11 mouse cellular contexts compared by ENCODE assay signal in genomic region chr10:18506501-18506946, GRCm38 (mm10). TPM values are rescaled to one million over a fixed set of nuclear protein-coding genes. Genes with fewer than 3 reads are reported as not detected.
DNase-seq lines count a peak whose midpoint lies in the region; ATAC-seq and TF ChIP-seq lines count a peak whose summit lies in the region.
"Had no signal": no experiment of that assay in that cellular context is flagged by ENCODE, and none has a peak within 500 bp of the region (broad histone marks: within the 10 kb centered on the region; RNA-seq: fewer than 3 reads in every experiment).

No protein-coding gene starts in this region.

- peak; percentile 86 for ATAC-seq in kidney, postnatal 0 days (replicated peaks; ENCODE audit: low FRiP score, low read depth)
- ATAC-seq in forebrain, embryonic 15.5 days (replicated peaks) = peak; percentile 29; the same call in 1 of the 2 replicates
- no peak for ATAC-seq in monocyte, adult 5-6 weeks (replicated peaks; ENCODE audit: insufficient number of reproducible peaks, low FRiP score, low TSS enrichment, poor library complexity, severe bottlenecking)
- ATAC-seq in CD4-positive, CD25-positive, alpha-beta regulatory T cell, adult 4 months = no peak

- no peak for TF ChIP-seq CTCF in kidney, postnatal 0 days (IDR thresholded peaks at IDR 0.05; ENCODE audit: low read depth)

- no peak overlapping the region for H3K4me3 ChIP-seq in kidney, postnatal 0 days (replicated peaks; ENCODE audit: low read depth, low read length)
- H3K4me3 ChIP-seq in forebrain, embryonic 15.5 days = no peak overlapping the region

- no peak for DNase-seq in kidney, postnatal 0 days (ENCODE audit: low spot score)
- DNase-seq in kidney, adult 8-10 months = no peak
- DNase-seq in R1 (ENCODE audit: low read depth, low spot score) = peak; percentile 79
- DNase-seq in thymus, adult 18-20 months = peak; percentile 24 to 68
- DNase-seq: cerebellum, adult 18-20 months; heart, postnatal 14 days had no signal

- H3K27ac ChIP-seq in kidney, postnatal 0 days = no peak overlapping the region
- H3K27ac ChIP-seq in forebrain, embryonic 15.5 days (replicated peaks) = peak overlapping the region; percentile 5; the same call in 1 of the 2 replicates

- no peaks in the 10 kb centered on the region for H3K27me3 ChIP-seq in kidney, postnatal 0 days (ENCODE audit: insufficient read depth, low read length)
- no peaks in the 10 kb centered on the region for H3K27me3 ChIP-seq in forebrain, embryonic 15.5 days

- H3K9ac ChIP-seq in kidney, postnatal 0 days (ENCODE audit: low read depth, low read length) = no peak overlapping the region
- H3K9ac ChIP-seq in forebrain, embryonic 15.5 days (replicated peaks) = no peak overlapping the region

- H3K9me3 ChIP-seq in kidney, postnatal 0 days (replicated peaks; ENCODE audit: low read length) = no peaks in the 10 kb centered on the region
- H3K9me3 ChIP-seq in forebrain, embryonic 15.5 days = no peaks in the 10 kb centered on the region

- H3K4me1 ChIP-seq in kidney, postnatal 0 days (replicated peaks; ENCODE audit: insufficient read depth, low read length) = no peaks in the 10 kb centered on the region
- peaks cover 38% of the 10 kb centered on the region for H3K4me1 ChIP-seq in forebrain, embryonic 15.5 days

- H3K4me2 ChIP-seq in kidney, postnatal 0 days (ENCODE audit: low read length) = no peak overlapping the region
- H3K4me2 ChIP-seq in forebrain, embryonic 15.5 days (replicated peaks) = no peak overlapping the region
- H3K4me2 ChIP-seq: liver, embryonic 11.5 days had no signal

- WGBS in kidney, postnatal 0 days = 55% methylated on average over 6 of the region's 6 CpGs
- WGBS in forebrain, embryonic 15.5 days = 27% methylated on average over 6 of the region's 6 CpGs

- 0 out of 2 replicates have a peak, but pooled peaks cover under 1% of the 10 kb centered on the region for H3K36me3 ChIP-seq in kidney, postnatal 0 days (ENCODE audit: insufficient read depth, low read length)
- no peaks in the 10 kb centered on the region for H3K36me3 ChIP-seq in forebrain, embryonic 15.5 days

RNA-seq across cellular contexts. Expression of gene Hebp2, which starts 39.4 kb away (rescaled TPM):
- 18.2 and 19.1 TPM in 2 replicates for polyA plus RNA-seq in kidney, postnatal 0 days (2015; fragmentation: Nextera tagmentation; extraction: Ambion mirVana)
- 5.3 and 6.5 TPM in 2 replicates for polyA plus RNA-seq in forebrain, embryonic 15.5 days (2015; fragmentation: Nextera tagmentation; extraction: Ambion mirVana)
- total RNA-seq in monocyte, adult 5-6 weeks (2017) = 0.29 to 1.2 TPM in 2 of 3 replicates, not detected in the other
- not detected for polyA plus RNA-seq in CD4-positive, CD25-positive, alpha-beta regulatory T cell, adult 4 months (2017; shearing (Covaris generic))
- total RNA-seq: megakaryocyte-erythroid progenitor cell, adult 5-6 weeks had no signal

Comparison
In these comparisons a context has a peak if more than half of its experiments do, and no peak if none do; other contexts are left out.
1. ATAC-seq: peak in kidney, postnatal 0 days (single experiment) and forebrain, embryonic 15.5 days (single experiment); none in monocyte, adult 5-6 weeks (single experiment) and CD4-positive, CD25-positive, alpha-beta regulatory T cell, adult 4 months (single experiment).
2. DNase-seq: peak in R1 (single experiment) and thymus, adult 18-20 months (2 of 2); none in kidney, postnatal 0 days (single experiment) and kidney, adult 8-10 months (0 of 2).